Mouse (Mus musculus): ENCODE results near the gene Cldn5. TPM values are rescaled to one million over a fixed set of nuclear protein-coding genes. Genes with fewer than 3 reads are reported as not detected.
A peak's percentile ranks its signal among the peaks of the same experiment; 100 is the strongest.

Cldn5 gene
- polyA plus RNA-seq, 1 experiment from 2014 or later, result 10.7 TPM

DNA sequence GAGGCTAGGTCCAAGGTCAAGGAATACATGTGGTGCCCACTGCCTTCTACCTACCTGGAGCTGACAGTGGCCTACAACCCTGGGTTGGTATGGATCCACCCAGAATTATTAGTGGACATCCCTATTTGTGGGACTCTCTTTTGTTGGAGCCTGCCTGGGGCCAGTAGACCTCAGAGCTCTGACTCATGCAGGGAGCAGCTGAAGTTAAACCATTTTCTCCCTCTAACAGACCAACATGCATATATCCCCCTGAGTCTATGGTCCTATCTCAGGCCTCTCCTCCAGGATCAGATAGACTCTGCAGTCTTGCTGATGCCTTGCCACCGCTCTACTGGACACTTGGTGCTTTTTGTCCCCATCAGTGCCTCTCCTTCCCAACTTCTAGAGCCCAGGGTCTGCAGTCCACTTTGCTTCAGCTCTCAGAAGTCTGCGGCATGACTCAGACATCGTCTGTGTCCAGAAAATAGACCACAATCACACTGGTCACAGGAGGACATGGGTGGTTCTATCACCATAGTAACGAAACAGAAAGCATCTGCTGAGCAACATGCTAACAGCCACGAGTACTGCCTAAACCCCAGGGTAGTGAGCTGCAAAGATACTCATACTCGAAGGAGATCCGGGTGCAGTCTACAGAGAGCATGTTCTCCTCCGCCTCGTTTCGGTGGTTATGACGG is 18.7 kb downstream of the Cldn5 start:
- H3K27me3 ChIP-seq (replicated peaks), result no peaks in the 10 kb centered on the region
- no peak for ATAC-seq
- no peak overlapping the region for H3K4me2 ChIP-seq
- H3K4me3 ChIP-seq, result no peak overlapping the region
- H3K4me1 ChIP-seq, result no peaks in the 10 kb centered on the region
- H3K27ac ChIP-seq, result no peak overlapping the region
- no peaks in the 10 kb centered on the region for H3K9me3 ChIP-seq (replicated peaks)
- H3K9ac ChIP-seq, result no peak overlapping the region
- H3K36me3 ChIP-seq, result peaks cover 100% of the 10 kb centered on the region
- whole genome bisulfite sequencing (ENCODE audit: insufficient replicate concordance), result 90% methylated on average over 11 of the region's 11 CpGs

DNA sequence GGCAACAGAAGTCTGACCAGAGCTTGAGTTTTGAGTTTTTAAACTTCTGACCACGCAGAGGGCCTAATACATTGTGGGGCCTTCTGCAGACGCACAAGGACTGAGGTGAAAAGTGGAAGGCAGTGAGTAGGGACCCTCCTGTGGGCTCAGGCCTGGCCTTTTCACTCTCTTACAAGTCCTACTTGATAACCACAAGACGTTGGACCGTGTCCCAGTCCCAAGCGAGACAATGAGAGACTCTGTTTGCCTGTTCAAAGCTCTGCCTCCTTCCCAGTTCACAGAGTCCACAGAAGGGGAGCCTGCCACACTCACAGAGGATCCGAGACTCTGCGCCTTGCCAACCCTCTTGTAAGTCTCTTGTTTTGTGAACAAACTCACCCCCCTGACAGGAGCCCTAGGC is 20.0 kb downstream of the Cldn5 start:
- no peak overlapping the region for H3K9ac ChIP-seq
- H3K27ac ChIP-seq, result no peak overlapping the region
- ATAC-seq, result no peak
- 86% methylated on average over 7 of the region's 7 CpGs for WGBS (ENCODE audit: insufficient replicate concordance)
- no peaks in the 10 kb centered on the region for H3K4me1 ChIP-seq
- H3K9me3 ChIP-seq (replicated peaks), result no peaks in the 10 kb centered on the region
- H3K4me2 ChIP-seq, result no peak overlapping the region
- no peak overlapping the region for H3K4me3 ChIP-seq
- H3K27me3 ChIP-seq (replicated peaks), result no peaks in the 10 kb centered on the region
- H3K36me3 ChIP-seq, result peaks cover 100% of the 10 kb centered on the region

DNA sequence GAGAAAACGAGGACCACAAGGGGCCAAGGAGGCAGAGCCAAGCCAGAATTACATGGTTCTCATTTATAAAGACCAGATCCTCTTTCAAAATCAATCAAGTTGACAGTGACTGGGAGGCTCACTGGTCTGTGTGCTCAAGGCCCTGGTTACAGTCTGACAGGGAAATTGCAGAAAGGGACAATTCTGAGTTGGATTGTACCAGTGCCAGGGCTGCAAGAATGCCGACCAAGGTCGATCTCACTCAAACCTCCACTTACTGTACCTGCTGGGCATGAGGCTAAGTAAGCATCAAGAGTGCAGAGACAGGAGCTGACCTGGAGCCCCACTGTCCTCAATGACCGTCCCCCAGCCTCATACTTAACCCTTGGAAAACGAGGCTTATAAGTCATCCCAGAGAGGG is 21.5 kb downstream of the Cldn5 start:
- H3K36me3 ChIP-seq, result peaks cover 94% of the 10 kb centered on the region
- no peak overlapping the region for H3K9ac ChIP-seq
- H3K27me3 ChIP-seq (replicated peaks), result no peaks in the 10 kb centered on the region
- no peak overlapping the region for H3K27ac ChIP-seq
- WGBS (ENCODE audit: insufficient replicate concordance), result 80% methylated on average over 5 of the region's 5 CpGs
- H3K9me3 ChIP-seq (replicated peaks), result no peaks in the 10 kb centered on the region
- H3K4me3 ChIP-seq, result no peak overlapping the region
- no peak overlapping the region for H3K4me2 ChIP-seq
- no peak for ATAC-seq
- no peaks in the 10 kb centered on the region for H3K4me1 ChIP-seq

DNA sequence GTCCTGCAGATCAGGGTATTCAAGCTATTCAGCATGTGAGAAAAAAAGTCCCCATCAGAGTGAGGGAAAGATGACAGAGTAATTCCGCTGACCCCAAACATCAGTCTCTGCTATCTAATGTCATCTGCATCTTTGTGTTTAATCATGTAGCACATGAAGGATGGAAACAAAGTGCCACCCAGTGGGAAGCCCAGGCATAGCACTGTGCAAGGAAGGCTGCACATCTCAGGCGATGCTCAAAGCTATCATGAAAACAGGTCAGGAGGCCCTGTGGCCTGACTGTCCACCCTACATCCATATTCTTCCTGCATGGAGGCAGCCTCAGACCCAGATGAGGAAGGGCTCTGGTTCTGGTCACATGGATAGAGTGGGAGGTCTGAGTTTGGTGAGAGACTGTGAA is 22.2 kb downstream of the Cldn5 start:
- H3K27me3 ChIP-seq (replicated peaks), result no peaks in the 10 kb centered on the region
- no peaks in the 10 kb centered on the region for H3K4me1 ChIP-seq
- H3K9me3 ChIP-seq (replicated peaks), result no peaks in the 10 kb centered on the region
- WGBS (ENCODE audit: insufficient replicate concordance), result 79% methylated on average over 2 of the region's 2 CpGs
- ATAC-seq, result no peak
- no peak overlapping the region for H3K4me3 ChIP-seq
- H3K9ac ChIP-seq, result no peak overlapping the region
- peaks cover 92% of the 10 kb centered on the region for H3K36me3 ChIP-seq
- no peak overlapping the region for H3K27ac ChIP-seq
- H3K4me2 ChIP-seq, result no peak overlapping the region

DNA sequence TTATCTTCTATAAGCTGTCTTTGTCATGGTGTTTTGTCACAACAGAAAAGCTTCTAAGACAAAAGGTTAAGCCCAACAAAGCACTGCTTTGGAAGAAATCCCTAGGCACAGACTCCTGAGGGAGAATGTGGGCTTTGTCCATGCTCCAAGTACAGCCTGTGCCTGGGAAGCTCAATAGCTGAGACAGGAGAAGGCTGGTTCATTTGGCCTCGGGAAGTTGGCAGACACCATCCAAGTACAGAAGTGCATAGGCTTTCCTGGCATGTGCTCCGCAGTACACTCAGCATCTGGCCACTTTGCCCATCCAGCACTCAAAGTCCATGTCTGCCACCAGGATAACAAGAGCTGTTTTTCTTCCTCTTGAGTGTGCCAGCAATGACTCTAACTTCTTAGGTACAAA is 29.1 kb downstream of the Cldn5 start:
- Histone ChIP-seq H3K36me3 (peaks cover 87% of the 10 kb centered on the region), H3K9me3 (replicated peaks) (no peaks in the 10 kb centered on the region), H3K27ac (no peak overlapping the region), H3K4me2 (no peak overlapping the region), H3K4me3 (no peak overlapping the region), H3K9ac (no peak overlapping the region), H3K4me1 (peaks cover 22% of the 10 kb centered on the region), H3K27me3 (replicated peaks) (no peaks in the 10 kb centered on the region)
- ATAC-seq, result no peak
- WGBS (ENCODE audit: insufficient replicate concordance), result 90% methylated on average over 2 of the region's 2 CpGs

DNA sequence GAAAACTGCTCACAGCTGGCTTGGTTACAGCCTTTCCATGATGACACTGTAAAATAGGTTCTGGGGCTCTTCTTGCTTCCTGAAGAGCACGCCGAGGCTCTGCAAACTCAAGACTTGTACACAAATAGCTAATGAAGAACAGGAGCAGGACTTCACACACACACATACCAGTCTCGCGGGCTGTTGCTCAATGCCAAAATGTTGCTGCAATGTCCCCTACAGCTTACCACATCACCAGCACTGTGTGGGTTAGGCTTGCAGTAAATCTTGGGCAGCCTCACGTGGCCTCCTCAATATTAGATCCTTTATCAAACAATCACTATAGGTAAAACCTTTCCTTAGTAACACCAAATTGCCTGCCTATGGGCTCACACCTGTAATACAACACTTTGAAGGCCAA is 32.4 kb downstream of the Cldn5 start:
- 0 out of 2 replicates have a peak overlapping the region, but pooled peaks have one; percentile 4 for H3K4me2 ChIP-seq
- H3K27ac ChIP-seq, result no peak overlapping the region
- no peak overlapping the region for H3K9ac ChIP-seq
- H3K9me3 ChIP-seq (replicated peaks), result no peaks in the 10 kb centered on the region
- ATAC-seq, result no peak
- no peaks in the 10 kb centered on the region for H3K27me3 ChIP-seq (replicated peaks)
- no peak overlapping the region for H3K4me3 ChIP-seq
- 84% methylated on average over 5 of the region's 5 CpGs for WGBS (ENCODE audit: insufficient replicate concordance)
- peaks cover 38% of the 10 kb centered on the region for H3K4me1 ChIP-seq
- peaks cover 62% of the 10 kb centered on the region for H3K36me3 ChIP-seq

DNA sequence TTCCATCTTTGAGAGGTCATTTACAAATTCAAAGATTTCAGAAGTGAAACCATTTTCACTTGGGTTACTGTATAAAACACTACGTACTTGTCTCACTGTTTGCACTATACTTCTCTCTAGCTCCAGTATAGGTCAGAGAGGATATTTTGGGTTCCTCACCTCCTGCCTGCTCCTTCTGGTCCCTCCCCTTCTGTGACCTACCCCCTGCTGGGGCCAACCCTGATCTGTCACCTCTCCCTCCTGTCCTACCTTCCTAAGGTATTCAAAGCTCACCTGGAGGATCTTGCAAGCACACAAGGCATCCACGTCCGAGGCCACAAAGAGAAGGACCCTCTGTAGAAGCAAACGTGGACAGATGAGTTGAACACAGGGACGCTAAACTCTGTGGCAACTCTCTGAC is 34.4 kb downstream of the Cldn5 start:
- H3K4me3 ChIP-seq, result peak overlapping the region; percentile 93
- 4% methylated on average over 5 of the region's 5 CpGs for WGBS (ENCODE audit: insufficient replicate concordance)
- no peaks in the 10 kb centered on the region for H3K9me3 ChIP-seq (replicated peaks)
- peak; percentile 69 for ATAC-seq
- H3K27me3 ChIP-seq (replicated peaks), result no peaks in the 10 kb centered on the region
- peak overlapping the region; percentile 78 for H3K9ac ChIP-seq
- H3K4me2 ChIP-seq, result peak overlapping the region; percentile 80
- peaks cover 42% of the 10 kb centered on the region for H3K4me1 ChIP-seq
- H3K27ac ChIP-seq, result peak overlapping the region; percentile 70
- H3K36me3 ChIP-seq, result peaks cover 59% of the 10 kb centered on the region

DNA sequence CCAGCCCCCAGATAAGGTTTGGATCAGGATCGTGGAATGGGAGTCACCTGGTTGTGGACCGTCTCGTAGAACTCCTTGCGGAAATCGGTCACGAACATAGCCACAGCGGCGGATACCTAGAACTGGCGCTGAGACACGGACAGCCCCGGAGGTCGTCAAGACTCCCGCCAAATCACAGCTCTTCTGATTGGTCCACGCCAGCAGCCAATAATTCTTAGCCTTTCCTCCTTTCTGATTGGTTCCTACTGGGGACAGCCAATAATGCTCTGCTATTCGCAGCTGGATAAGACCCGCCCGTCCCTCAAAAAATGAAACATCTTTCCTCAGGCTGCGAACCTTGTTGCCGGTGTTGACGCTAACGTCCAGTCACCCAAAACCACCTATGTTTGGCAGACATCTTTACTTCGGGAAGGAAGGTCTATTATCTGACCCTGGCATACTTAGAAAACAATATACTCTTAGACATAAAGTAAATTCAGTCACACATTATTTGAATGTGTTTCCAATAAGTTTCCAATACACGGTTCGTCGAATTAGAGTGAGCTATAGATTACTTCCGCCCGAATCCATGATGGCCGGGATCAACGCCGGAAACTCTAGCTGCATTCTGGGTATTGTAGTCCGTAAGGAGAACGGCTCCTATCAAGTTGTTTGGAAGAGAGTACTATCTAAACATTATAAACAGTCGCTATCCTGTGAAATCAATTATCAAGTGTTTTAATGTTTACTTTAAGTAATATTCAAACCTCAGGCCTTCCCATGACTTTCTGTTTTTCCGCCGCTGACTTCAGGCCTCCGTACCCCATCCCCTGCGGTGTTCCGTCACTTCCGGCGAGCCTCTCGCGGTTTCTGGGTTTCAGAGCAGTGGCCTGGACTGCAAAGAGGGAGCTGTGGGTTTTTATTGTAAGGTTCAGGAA is 35.1 kb downstream of the Cldn5 start, which contains the start of the genes Ufd1 and Cdc45:
Gene Ufd1, plus strand, starts transcription at position 312 of the 917 bp plus-strand sequence.
Gene Cdc45, minus strand, starts transcription at position 520 of the 917 bp plus-strand sequence.
- Histone ChIP-seq H3K27ac (peak within 1 kb of the TSS; percentile 84), H3K4me2 (peak within 1 kb of the TSS; percentile 80), H3K9me3 (replicated peaks) (no peaks in the 10 kb centered on the region), H3K9ac (peak within 1 kb of the TSS; percentile 88), H3K27me3 (replicated peaks) (no peaks in the 10 kb centered on the region), H3K4me3 (peak within 1 kb of the TSS; percentile 93), H3K36me3 (peaks cover 59% of the 10 kb centered on the region), H3K4me1 (peaks cover 42% of the 10 kb centered on the region)
- WGBS (ENCODE audit: insufficient replicate concordance), result 0% methylated on average over 42 of the region's 42 CpGs
- ATAC-seq, result peak; percentile 93

DNA sequence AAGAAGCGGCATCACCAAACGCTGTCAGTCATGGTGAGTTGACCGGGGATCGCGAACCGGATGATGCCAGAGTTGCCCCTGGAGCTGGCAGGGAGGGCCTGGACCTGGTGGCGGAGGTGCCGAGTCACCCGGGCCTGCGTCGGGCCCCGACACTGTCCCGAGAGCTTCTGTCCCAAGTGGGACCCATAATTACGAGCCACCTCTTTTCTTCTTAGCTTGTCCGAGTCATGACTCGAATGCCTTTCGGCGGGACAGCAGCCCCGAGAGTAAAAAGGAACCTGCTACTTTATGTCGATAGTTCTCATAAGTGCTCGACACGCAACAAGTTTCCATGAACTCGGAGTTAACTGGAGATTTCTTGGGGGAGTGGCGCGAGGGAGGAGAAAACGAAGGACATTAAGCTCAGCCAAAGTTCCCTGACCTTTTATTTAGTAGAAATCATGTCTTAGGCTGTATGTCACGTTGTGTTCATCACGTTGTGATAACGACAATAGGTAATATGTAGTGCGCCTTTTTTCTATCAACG is 35.8 kb downstream of the Cldn5 start:
- Histone ChIP-seq H3K4me2 (peak overlapping the region; percentile 80), H3K27ac (peak overlapping the region; percentile 84), H3K36me3 (peaks cover 59% of the 10 kb centered on the region), H3K27me3 (replicated peaks) (no peaks in the 10 kb centered on the region), H3K9me3 (replicated peaks) (no peaks in the 10 kb centered on the region), H3K9ac (peak overlapping the region; percentile 88), H3K4me3 (peak overlapping the region; percentile 93), H3K4me1 (peaks cover 42% of the 10 kb centered on the region)
- peak; percentile 46 for ATAC-seq
- WGBS (ENCODE audit: insufficient replicate concordance), result under 1% methylated on average over 31 of the region's 31 CpGs

DNA sequence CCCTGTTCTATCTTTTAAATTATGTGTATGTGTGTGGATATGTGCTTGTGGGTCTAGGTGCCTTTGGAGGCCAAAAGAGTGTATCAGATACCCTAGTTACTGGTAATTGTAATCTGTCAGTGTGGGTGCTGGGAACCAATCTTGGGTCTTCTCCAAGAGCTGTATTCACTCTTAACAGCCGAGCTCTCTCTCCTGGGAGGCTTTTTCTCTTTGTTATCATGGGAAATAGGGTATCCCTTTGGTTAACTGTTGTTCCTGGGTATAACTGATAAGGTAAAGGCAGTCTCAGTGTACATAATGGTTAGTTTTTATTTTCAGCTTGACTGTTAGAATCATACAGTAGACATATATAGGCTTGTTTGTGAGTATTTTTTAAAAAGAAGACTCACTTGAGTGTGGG is 45.7 kb downstream of the Cldn5 start:
- Histone ChIP-seq H3K9ac (no peak overlapping the region), H3K9me3 (replicated peaks) (no peaks in the 10 kb centered on the region), H3K27me3 (replicated peaks) (no peaks in the 10 kb centered on the region), H3K4me3 (no peak overlapping the region), H3K4me2 (no peak overlapping the region), H3K36me3 (peaks cover 98% of the 10 kb centered on the region), H3K4me1 (peaks cover 15% of the 10 kb centered on the region), H3K27ac (no peak overlapping the region)
- ATAC-seq, result no peak
- WGBS (ENCODE audit: insufficient replicate concordance), result 20% methylated on average over 1 of the region's 1 CpGs

DNA sequence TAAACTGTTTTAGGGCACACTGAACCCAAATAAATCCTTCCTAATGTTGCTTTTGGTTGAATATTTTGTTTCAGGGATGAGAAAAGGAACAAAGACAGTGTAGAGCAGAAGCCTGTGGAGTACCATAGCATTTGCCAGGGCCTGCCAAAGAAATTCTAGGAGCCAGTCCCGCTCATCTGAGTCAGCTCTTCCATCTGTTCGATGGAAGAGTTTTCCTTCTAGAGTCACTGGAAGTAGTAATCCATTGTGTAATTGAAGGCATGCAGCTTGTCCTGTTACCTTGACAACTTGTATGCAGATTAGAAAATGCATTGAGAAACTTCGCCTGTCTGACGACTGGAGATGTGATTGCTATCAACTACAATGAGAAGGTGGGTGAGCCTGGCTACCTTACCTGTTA is 46.3 kb downstream of the Cldn5 start:
- no peak for ATAC-seq
- 75% methylated on average over 4 of the region's 4 CpGs for WGBS (ENCODE audit: insufficient replicate concordance)

More for the DNA sequence above, 46.3 kb downstream of the Cldn5 start:
- Histone ChIP-seq H3K4me3 (no peak overlapping the region), H3K36me3 (peaks cover 98% of the 10 kb centered on the region), H3K9ac (no peak overlapping the region), H3K27me3 (replicated peaks) (no peaks in the 10 kb centered on the region), H3K9me3 (replicated peaks) (no peaks in the 10 kb centered on the region), H3K4me2 (no peak overlapping the region), H3K4me1 (peaks cover 15% of the 10 kb centered on the region), H3K27ac (no peak overlapping the region)

All from liver, embryonic 12.5 days (tissue).